19 mouse cellular contexts compared by ENCODE assay signal in the genomic region with DNA sequence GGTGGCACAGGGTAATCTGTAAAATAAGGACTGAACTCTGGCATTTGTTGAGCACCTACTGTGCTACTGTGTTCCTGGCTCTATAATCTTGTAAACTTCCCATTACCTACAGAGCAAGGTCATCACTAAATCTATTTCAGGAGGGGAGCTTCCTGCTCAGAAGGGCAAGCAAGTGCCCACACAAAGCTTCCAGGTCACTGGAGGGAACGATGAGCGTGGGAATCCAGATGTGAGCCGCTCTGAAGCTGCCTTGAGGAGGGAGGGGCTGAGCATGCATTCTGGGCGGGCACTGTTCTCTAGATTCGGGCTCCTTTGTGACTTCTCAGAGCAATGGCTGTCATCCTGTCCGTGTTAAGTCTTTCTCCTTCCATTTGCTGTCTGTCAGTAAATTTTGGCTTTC.
DNase-seq lines count a peak whose midpoint lies in the region; ATAC-seq and TF ChIP-seq lines count a peak whose summit lies in the region.
"Had no signal": no experiment of that assay in that cellular context is flagged by ENCODE, and none has a peak within 500 bp of the region (broad histone marks: within the 10 kb centered on the region; RNA-seq: fewer than 3 reads in every experiment).

No protein-coding gene starts in this region.

- no peak for TF ChIP-seq EP300 in stomach, postnatal 0 days (optimal IDR thresholded peaks at IDR 0.05)

- no peaks in the 10 kb centered on the region for H3K9me3 ChIP-seq in hindbrain, embryonic 10.5 days
- H3K9me3 ChIP-seq in hindbrain, embryonic 13.5 days, result no peaks in the 10 kb centered on the region
- H3K9me3 ChIP-seq in stomach, postnatal 0 days (ENCODE audit: control insufficient read depth, low read length), result no peaks in the 10 kb centered on the region
- H3K9me3 ChIP-seq in midbrain, embryonic 14.5 days (ENCODE audit: control insufficient read depth, low read length), result no peaks in the 10 kb centered on the region
- H3K9me3 ChIP-seq: hindbrain, embryonic 15.5 days; kidney, embryonic 15.5 days; liver, embryonic 15.5 days; midbrain, embryonic 13.5 days had no signal

- H3K9ac ChIP-seq in hindbrain, embryonic 13.5 days, result no peak overlapping the region
- no peak overlapping the region for H3K9ac ChIP-seq in stomach, postnatal 0 days (ENCODE audit: low read length)
- no peak overlapping the region for H3K9ac ChIP-seq in midbrain, embryonic 14.5 days (replicated peaks; ENCODE audit: low read length)
- H3K9ac ChIP-seq: forebrain, postnatal 0 days; hindbrain, embryonic 15.5 days; kidney, embryonic 15.5 days; liver, embryonic 15.5 days; midbrain, embryonic 13.5 days had no signal

- DNase-seq in hindbrain, embryonic 10.5 days (ENCODE audit: low spot score), result no peak
- peak; percentile 23 to 43 for DNase-seq in CD8-positive naive resting alpha-beta T cell, adult 2 months (ENCODE audit: low read depth in 2 of 2, low spot score in 2 of 2)
- DNase-seq in embryo, embryonic 11 days, result peak; percentile 31
- DNase-seq in thymus, postnatal 14 days, result peak; percentile 67
- DNase-seq in stomach, postnatal 0 days (ENCODE audit: low spot score), result no peak
- no peak for DNase-seq in B cell, adult 2 months
- no peak for DNase-seq in midbrain, embryonic 14.5 days
- DNase-seq: cerebellum, adult 2 months; forebrain, postnatal 0 days; kidney, postnatal 4 days; retina, postnatal 1 day had no signal

- no peaks in the 10 kb centered on the region for H3K36me3 ChIP-seq in hindbrain, embryonic 10.5 days
- no peaks in the 10 kb centered on the region for H3K36me3 ChIP-seq in hindbrain, embryonic 13.5 days
- no peaks in the 10 kb centered on the region for H3K36me3 ChIP-seq in stomach, postnatal 0 days (ENCODE audit: control insufficient read depth, insufficient read depth, low read length)
- no peaks in the 10 kb centered on the region for H3K36me3 ChIP-seq in midbrain, embryonic 14.5 days (ENCODE audit: control insufficient read depth, insufficient read depth, low read length)
- H3K36me3 ChIP-seq: G1E; hindbrain, embryonic 15.5 days; kidney, embryonic 15.5 days; liver, embryonic 15.5 days; midbrain, embryonic 13.5 days had no signal

- H3K4me1 ChIP-seq in hindbrain, embryonic 10.5 days (replicated peaks), result peaks cover 27% of the 10 kb centered on the region
- peaks cover 11% of the 10 kb centered on the region for H3K4me1 ChIP-seq in hindbrain, embryonic 13.5 days (replicated peaks)
- no peaks in the 10 kb centered on the region for H3K4me1 ChIP-seq in stomach, postnatal 0 days (replicated peaks; ENCODE audit: control insufficient read depth, insufficient read depth)
- peaks cover 16% of the 10 kb centered on the region for H3K4me1 ChIP-seq in midbrain, embryonic 14.5 days (ENCODE audit: control insufficient read depth, insufficient read depth, low read length)
- H3K4me1 ChIP-seq: kidney, embryonic 15.5 days; liver, embryonic 15.5 days had no signal

- no peak for ATAC-seq in hindbrain, embryonic 13.5 days (ENCODE audit: low FRiP score)
- no peak for ATAC-seq in stomach, postnatal 0 days (ENCODE audit: low FRiP score, low TSS enrichment)
- ATAC-seq in midbrain, embryonic 14.5 days (ENCODE audit: low FRiP score, low TSS enrichment), result no peak
- ATAC-seq: forebrain, postnatal 0 days; intestine, embryonic 16.5 days; midbrain, embryonic 13.5 days had no signal

- H3K27ac ChIP-seq in hindbrain, embryonic 10.5 days, result peak overlapping the region; percentile 64; the same call in 1 of the 2 replicates
- no peak overlapping the region for H3K27ac ChIP-seq in hindbrain, embryonic 13.5 days
- no peak overlapping the region for H3K27ac ChIP-seq in stomach, postnatal 0 days (replicated peaks)
- no peak overlapping the region for H3K27ac ChIP-seq in midbrain, embryonic 14.5 days (replicated peaks; ENCODE audit: low read depth, low read length)
- H3K27ac ChIP-seq: hindbrain, embryonic 15.5 days; kidney, embryonic 15.5 days; liver, embryonic 15.5 days; midbrain, embryonic 13.5 days had no signal

- H3K4me3 ChIP-seq in hindbrain, embryonic 10.5 days, result no peak overlapping the region
- H3K4me3 ChIP-seq in hindbrain, embryonic 13.5 days, result no peak overlapping the region
- H3K4me3 ChIP-seq in stomach, postnatal 0 days (ENCODE audit: low read depth, low read length), result no peak overlapping the region
- no peak overlapping the region for H3K4me3 ChIP-seq in midbrain, embryonic 14.5 days (replicated peaks; ENCODE audit: low read depth, low read length)
- H3K4me3 ChIP-seq: hindbrain, embryonic 15.5 days; kidney, embryonic 15.5 days; liver, embryonic 15.5 days; midbrain, embryonic 13.5 days had no signal

- no peak overlapping the region for H3K4me2 ChIP-seq in hindbrain, embryonic 13.5 days
- no peak overlapping the region for H3K4me2 ChIP-seq in stomach, postnatal 0 days (replicated peaks; ENCODE audit: low read depth)
- H3K4me2 ChIP-seq in midbrain, embryonic 14.5 days (ENCODE audit: low read length), result no peak overlapping the region
- H3K4me2 ChIP-seq: heart, embryonic 11.5 days; hindbrain, embryonic 15.5 days; kidney, embryonic 15.5 days; liver, embryonic 15.5 days; midbrain, embryonic 13.5 days had no signal

- no peak for TF ChIP-seq CTCF in stomach, postnatal 0 days (IDR thresholded peaks at IDR 0.05; ENCODE audit: low read depth)

- WGBS in hindbrain, embryonic 10.5 days, result 17% methylated on average over 6 of the region's 6 CpGs
- 10% methylated on average over 6 of the region's 6 CpGs for WGBS in hindbrain, embryonic 13.5 days
- 32% methylated on average over 6 of the region's 6 CpGs for WGBS in stomach, postnatal 0 days
- 7% methylated on average over 6 of the region's 6 CpGs for WGBS in midbrain, embryonic 14.5 days

- peaks cover 14% of the 10 kb centered on the region for H3K27me3 ChIP-seq in hindbrain, embryonic 10.5 days (ENCODE audit: insufficient read depth, poor library complexity, severe bottlenecking)
- H3K27me3 ChIP-seq in hindbrain, embryonic 13.5 days, result no peaks in the 10 kb centered on the region; the same call in 1 of the 2 replicates
- H3K27me3 ChIP-seq in stomach, postnatal 0 days (ENCODE audit: control insufficient read depth, insufficient read depth, low read length), result no peaks in the 10 kb centered on the region
- H3K27me3 ChIP-seq in midbrain, embryonic 14.5 days (ENCODE audit: control insufficient read depth, insufficient read depth, low read length), result no peaks in the 10 kb centered on the region
- H3K27me3 ChIP-seq: hindbrain, embryonic 15.5 days; kidney, embryonic 15.5 days; liver, embryonic 15.5 days had no signal

Comparison
In these comparisons a context has a peak if more than half of its experiments do, and no peak if none do; other contexts are left out.
1. DNase-seq: peak in CD8-positive naive resting alpha-beta T cell, adult 2 months (2 of 2), embryo, embryonic 11 days (single experiment) and thymus, postnatal 14 days (single experiment); none in hindbrain, embryonic 10.5 days (single experiment), stomach, postnatal 0 days (single experiment), B cell, adult 2 months (0 of 2) and midbrain, embryonic 14.5 days (single experiment).